Mouse (Mus musculus): Measurements from ENCODE around the gene Serpina1b.
"Not testable (repeated sequence)": the region's sequence is repeated elsewhere in the genome, so short reads cannot be mapped to it uniquely, and the experiment has no call there.

- TF ChIP-seq TAL1 (conservative IDR thresholded peaks at IDR 0.05; ENCODE audit: low read depth, low read length); CTCF (IDR thresholded peaks at IDR 0.05; ENCODE audit: low read depth, low read length): not testable (repeated sequence)
Observed at GRCm38 (mm10) chr12:103853032-103853431, 22.9 kb upstream of the Serpina1b start.
